Mouse (Mus musculus) embryonic fibroblast, embryonic 13.5 days (primary cell): ENCODE data around the gene Gm14548.
"Not testable (repeated sequence)": the region's sequence is repeated elsewhere in the genome, so short reads cannot be mapped to it uniquely, and the experiment has no call there.

Experiments
- CTCF ChIP-seq: IDR thresholded peaks from 2 replicates; pipeline ENCODE4 v1.5.1; 2011; ENCODE audit warnings: mild to moderate bottlenecking, control low read depth, low read length, moderate library complexity, borderline replicate concordance; ENCODE audit not compliant: insufficient read depth
- POLR2A ChIP-seq: IDR thresholded peaks from 2 replicates; pipeline ENCODE4 v1.6.1; 2011; ENCODE audit warnings: low read depth, mild to moderate bottlenecking, control low read depth, low read length, moderate library complexity

- not testable (repeated sequence) for TF ChIP-seq POLR2A, CTCF
These were observed 37.6 kb upstream of the Gm14548 start for GRCm38 (mm10) chr7:3935473-3935872.
